Mouse (Mus musculus) liver, adult 2 months (tissue): ENCODE data around the gene Tnfrsf1b.
"Not testable (repeated sequence)": the region's sequence is repeated elsewhere in the genome, so short reads cannot be mapped to it uniquely, and the experiment has no call there.

Experiments used
- CTCF ChIP-seq: fragments of 200-500 bp; IDR thresholded peaks from 2 replicates; pipeline ENCODE4 v1.5.1; 2011; ENCODE audit warnings: low read depth, low read length, control low read depth
- POLR2A ChIP-seq: fragments of 200-500 bp; IDR thresholded peaks from 2 replicates; pipeline ENCODE4 v1.6.1; 2011; ENCODE audit warnings: low read length, control low read depth; ENCODE audit not compliant: insufficient read depth; ENCODE audit errors: extremely low read depth

- TF ChIP-seq CTCF, POLR2A: not testable (repeated sequence)
Measured at GRCm38 (mm10) chr4:145165542-145165941, 81.1 kb downstream of the Tnfrsf1b start.
